Mouse (Mus musculus) right cerebral cortex, postnatal 10 days (tissue): ENCODE data around the gene Zfp281.
A peak's percentile ranks its signal among the peaks of the same experiment; 100 is the strongest.

Source experiments
- DNase-seq, 2 experiments: peaks; one replicate each; pipeline ENCODE4 v3.0.0; 2021; ENCODE audit warnings: low spot score in 2 of 2

The Zfp281 gene

DNA sequence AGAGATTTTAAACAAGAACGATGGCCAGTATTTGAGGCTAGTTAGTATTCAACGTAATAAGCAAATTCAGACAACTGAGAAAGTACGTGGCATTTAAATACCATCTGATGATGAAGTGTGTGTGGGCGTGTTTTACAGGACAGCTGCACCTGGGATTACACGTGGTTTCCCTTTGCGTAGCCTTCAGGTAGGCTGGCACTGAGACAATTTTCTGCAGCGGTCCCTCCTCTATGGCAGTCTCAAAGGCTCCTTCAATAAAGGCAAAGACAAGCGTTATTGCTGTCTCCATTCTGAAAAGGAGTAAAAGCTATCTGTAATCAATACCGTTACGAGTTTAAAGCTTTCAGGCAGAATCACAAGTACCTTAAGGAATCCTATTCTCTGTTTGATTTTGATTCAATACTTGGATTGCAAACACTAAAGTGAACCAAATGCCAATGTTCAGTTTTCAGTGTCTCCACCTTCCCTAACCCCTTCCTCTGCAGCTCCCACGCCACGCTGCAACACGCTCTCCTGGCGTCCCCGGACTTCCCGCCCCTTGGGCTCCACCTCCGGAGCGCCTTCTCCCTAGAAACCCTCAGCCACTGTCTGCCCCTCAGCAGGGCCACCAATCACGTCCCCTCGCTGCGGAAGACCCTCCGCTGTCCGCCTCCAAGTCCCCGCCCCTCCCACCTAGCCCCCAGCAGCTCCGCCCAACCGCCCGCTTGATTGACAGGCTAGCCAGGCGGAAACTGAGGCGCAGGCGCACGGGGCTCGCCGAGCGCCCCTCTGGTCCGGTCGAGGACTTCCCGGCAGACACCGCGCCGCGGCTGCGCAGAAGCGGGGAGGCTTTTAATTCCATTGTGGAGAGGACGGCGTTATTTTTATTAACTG is at the start of gene Zfp281:
Gene Zfp281 (plus strand): TSS at position 756 of the 873 bp plus-strand sequence.
- peak; percentile 98 for DNase-seq

- no peak for DNase-seq
Observed at GRCm38 (mm10) chr1:136577890-136578663, 46.6 kb upstream of the Zfp281 start.

DNA sequence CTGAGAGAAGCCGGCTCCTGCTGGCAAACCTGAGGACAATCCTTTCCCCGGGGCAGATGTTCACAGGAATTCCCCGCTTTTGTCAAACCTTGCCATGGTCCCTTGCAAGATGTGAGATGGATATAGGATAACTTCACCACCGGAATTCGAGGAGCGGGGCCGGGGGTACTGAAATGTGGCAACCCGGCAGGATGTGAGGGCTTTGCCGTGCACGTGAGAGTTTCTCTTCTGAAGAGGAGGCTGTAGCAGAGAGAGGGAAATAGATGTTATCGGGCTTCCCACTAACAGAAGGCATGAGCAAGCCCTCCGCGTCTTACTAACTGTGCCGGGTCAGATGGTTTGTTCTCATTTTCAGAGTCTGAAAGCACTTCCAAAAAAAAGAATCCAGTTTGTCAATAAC is 45.3 kb upstream of the Zfp281 start:
- DNase-seq = no peak

DNA sequence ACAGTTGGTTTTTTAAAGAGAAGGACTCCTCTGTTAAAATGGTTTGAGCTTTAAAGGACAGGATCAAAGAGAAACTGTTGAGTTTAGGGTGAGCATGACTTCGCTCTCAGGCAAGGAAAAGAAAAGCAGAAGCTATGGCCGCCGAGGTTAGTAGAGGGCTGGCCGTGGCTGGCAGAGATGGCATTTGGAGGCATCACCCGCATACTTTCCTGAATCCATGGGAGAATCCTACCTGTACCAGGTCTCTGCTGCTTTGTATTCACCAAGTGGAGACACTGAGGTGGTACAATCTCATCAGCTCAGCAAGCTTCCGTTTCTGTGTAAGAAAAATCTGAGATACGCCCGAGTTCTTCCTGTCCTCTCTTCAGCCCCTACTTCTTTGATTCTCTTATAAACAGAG is 44.4 kb upstream of the Zfp281 start:
- DNase-seq = no peak

- no peak for DNase-seq
Observed at GRCm38 (mm10) chr1:136581841-136582240, 42.9 kb upstream of the Zfp281 start.

DNA sequence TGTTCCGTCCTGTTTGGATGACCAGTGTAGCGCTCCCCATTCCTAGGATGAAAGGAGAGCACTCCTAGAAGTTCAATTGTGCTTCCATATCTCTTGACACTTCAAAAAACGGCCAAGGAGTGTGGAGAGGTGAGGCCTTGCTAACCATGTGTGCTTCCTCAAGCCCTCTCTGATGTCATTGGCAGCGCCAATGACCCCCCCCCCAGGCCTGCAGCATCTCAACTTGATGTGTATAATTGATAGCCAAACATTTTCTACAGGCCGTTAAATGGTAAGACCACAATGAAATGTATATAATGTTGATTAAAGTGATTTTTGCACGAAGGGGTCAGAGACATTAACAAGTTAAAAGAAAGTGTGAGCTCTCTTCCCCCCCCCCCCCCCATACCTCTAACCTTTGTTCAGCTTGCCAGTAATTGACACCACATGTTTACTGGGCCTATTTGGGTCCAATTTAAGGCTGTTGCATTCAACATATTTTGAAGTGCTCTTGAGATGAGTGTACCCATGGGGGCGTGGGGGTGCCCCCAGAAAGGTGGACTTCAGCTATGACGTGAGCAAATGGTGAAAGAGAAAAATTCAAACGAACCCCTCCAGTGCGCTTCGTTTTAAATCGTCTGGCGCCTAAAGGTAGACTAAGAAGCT is 36.8 kb upstream of the Zfp281 start:
- no peak for DNase-seq

DNA sequence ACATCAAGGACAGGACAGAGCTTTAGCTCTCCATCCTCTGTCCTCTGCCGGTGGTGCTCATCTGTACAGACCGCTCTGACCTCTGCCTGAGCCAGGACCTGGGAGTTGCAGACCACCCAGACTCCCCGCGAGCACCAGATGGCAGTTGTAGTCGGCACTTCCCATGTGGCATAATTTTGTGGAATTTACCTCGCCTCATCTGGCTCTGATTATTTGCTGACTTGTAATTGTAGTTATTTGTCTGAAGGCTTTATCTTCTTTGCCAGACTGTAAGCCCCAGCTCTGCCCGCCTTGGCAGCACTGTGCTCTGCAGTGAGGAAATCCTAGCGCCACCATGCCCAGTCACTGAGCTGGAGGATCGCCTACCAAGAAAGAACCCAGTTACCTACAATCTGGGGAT is 35.8 kb upstream of the Zfp281 start:
- no peak for DNase-seq

DNA sequence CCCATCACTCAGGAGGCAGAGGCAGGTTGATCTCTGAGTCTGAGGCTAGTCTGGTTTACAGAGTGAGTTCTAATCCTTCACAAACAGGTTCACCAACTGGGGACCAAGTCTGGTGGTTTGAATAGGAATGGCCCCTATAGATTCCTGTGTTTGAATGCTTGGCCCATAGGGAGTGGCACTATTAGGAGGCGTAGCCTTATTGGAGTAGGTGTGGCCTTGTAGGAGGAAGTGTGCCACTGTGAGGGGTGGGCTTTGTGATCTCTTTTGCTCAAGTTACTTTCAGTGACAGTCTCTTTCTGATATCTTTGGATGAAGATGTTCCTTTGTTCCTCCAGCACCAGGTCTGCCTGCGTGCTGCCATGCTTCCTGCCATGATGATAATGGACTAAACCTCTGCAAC is 32.0 kb upstream of the Zfp281 start:
- no peak for DNase-seq

DNA sequence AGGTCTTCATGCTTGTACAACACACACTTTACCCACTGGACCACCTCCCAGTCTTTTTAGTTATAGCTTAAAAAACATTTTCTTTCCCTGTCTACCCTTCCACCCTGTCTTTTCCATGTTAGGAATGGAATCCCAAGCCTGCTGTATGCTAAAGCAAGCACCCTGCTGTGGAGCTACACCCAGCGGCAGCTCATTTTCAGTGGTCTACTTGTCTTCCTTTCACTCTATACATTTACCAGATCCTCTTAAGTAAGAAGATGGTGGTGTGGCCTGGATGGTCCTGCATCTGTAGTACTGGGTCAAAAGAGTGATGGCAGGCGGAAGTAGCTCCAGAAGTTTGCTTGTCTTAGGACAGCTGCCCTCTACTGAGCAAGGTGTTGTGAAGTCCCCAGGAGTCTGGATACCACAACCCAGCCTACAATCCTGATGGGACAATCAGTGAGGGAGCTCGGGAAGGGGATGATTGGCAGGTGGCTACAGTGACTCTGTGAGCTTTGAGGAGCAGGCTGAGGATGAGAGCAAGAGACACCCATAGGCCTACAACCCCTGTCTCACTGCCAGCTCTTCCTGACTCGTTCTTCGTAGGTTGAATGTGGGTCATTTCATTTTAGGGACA is 30.4 kb upstream of the Zfp281 start:
- DNase-seq = no peak

DNA sequence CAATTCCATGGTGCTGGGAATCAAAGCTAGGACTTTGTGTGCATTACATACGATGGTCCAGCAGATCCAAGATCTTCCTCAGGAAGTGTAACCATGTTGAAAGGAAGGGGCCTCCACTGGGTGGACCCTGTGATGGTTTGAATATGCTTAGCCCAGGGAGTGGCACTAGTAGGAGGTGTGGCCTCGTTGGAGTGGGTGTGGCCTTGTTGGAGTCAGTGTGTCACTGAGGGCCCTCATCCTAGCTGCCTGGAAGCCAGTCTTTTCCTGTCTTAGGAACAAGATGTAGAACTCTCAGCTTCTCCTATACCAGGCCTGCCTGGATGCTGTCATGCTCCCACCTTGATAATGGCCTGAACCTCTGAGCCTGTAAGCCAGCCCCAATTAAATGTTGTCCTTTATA is 27.9 kb upstream of the Zfp281 start:
- no peak for DNase-seq

DNA sequence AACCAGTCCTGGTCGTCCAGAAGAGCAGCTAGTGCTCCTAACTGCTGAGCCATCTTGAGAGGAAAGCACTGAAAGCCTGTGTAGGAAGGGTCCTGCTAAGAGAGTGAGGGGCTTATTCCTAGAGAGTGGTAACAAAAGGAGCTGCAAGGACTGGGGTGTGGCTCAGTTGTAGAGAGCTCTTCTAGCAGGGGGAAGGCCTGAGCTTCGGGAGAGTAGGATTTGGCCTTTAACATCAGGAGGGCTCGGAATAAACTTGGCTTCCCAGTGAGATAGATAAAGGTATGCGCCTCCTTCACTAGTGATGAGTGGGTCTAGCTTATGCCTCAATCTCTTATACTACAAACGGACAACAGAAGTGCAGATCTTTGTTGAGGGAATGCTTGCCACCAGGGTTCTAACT is 26.4 kb upstream of the Zfp281 start:
- DNase-seq = no peak

- no peak for DNase-seq
Observed at GRCm38 (mm10) chr1:136600067-136600466, 24.6 kb upstream of the Zfp281 start.

- DNase-seq = no peak
Observed at GRCm38 (mm10) chr1:136600647-136601345, 23.9 kb upstream of the Zfp281 start.

- no peak for DNase-seq
Observed at GRCm38 (mm10) chr1:136601346-136601888, 23.3 kb upstream of the Zfp281 start.

GRCm38 (mm10) chr1:136602303-136602702 is 22.4 kb upstream of the Zfp281 start:
- DNase-seq = no peak

DNA sequence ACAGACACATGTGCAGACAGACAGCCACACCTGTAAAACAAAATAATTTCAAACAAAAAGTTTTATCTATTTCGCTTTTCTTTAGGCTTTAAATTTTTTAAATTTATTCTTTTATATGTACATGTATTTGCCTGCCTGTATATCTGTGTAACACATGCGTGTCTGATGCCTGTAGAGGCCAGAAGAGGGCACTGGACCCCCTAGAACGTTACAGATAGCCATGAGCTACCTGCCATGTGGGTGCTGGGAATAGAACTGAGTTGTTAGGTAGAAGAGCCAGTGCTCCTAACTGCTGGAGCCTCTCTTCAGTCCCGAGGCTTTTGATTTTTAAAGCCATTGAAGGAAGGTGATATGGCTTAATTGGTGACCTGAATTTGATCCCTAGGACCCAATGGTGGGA is 20.5 kb upstream of the Zfp281 start:
- no peak for DNase-seq

- DNase-seq = no peak
Observed at GRCm38 (mm10) chr1:136605790-136606189, 18.9 kb upstream of the Zfp281 start.

DNA sequence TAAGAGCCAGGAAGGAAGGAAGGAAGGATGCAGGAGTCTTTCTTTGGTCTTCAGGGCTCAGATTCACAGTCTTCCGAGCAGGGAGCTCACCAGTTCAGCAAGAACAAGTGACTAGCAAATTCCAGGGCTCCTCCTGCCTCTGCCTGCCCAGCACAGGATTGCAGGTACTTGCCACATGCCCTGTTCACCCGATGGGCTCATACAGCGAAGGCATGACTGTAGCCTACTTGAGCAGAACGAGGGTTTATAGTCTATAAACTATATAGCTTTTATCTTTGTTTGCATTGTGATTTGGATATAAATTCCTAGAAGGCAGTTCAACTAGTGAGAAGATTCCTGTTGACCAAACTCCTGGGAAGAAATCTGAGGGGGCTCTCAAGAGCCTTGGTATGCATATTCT is 18.4 kb upstream of the Zfp281 start:
- DNase-seq = no peak

GRCm38 (mm10) chr1:136608339-136609261 is 16.1 kb upstream of the Zfp281 start:
- no peak for DNase-seq

DNA sequence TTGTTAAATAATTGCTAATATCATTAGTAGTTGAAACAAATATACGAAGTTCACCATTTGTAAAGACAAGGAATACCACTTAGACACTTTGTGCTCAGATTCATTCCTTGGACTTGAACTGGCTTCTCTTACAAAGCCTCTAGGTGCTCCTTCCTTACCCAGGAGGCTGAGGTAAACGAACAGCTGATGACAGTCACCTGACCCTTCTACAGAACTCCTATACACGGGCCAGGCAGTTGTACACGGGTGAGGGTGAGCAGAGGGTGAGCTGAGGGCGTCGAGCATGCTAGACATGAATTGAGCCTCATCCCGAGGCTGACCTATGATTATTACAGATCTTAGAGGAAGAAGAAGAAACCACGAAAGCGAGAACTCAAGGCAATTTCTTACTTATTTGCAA is 12.9 kb upstream of the Zfp281 start:
- DNase-seq = no peak
